Mouse (Mus musculus) erythroblast, embryonic 14.5 days (primary cell): ENCODE data around the gene Clmp. TPM values are rescaled to one million over a fixed set of nuclear protein-coding genes. Genes with fewer than 3 reads are reported as not detected.

Source experiments
- H3K27me3 ChIP-seq: 2 replicates; pipeline ENCODE4 v1.6.1; 2012; ENCODE audit warnings: inconsistent platforms; ENCODE audit not compliant: control insufficient read depth
- H3K36me3 ChIP-seq: 2 replicates; pipeline ENCODE4 v1.6.1; 2012; ENCODE audit warnings: mild to moderate bottlenecking, inconsistent platforms; ENCODE audit not compliant: control insufficient read depth
- H3K4me1 ChIP-seq: 2 replicates; pipeline ENCODE4 v1.6.1; 2012; ENCODE audit warnings: inconsistent platforms; ENCODE audit not compliant: control insufficient read depth
- H3K4me3 ChIP-seq: replicated peaks from 2 replicates; pipeline ENCODE3; 2012; ENCODE audit warnings: moderate library complexity, mild to moderate bottlenecking, inconsistent platforms
- H3K9me3 ChIP-seq: 2 replicates; pipeline ENCODE4 v1.6.1; 2012; ENCODE audit warnings: low read length, inconsistent platforms, mixed read lengths; ENCODE audit not compliant: control insufficient read depth
- GATA1 ChIP-seq: IDR thresholded peaks from 2 replicates; pipeline ENCODE4 v1.6.1; 2012; ENCODE audit warnings: low read length, inconsistent platforms, mixed read lengths
- TAL1 ChIP-seq: IDR thresholded peaks from 3 replicates; pipeline ENCODE4 v1.6.1; 2012; ENCODE audit warnings: low read length, inconsistent platforms, mixed read lengths
- polyA plus RNA-seq: library from polyadenylated mRNA; stranded (reverse); fragments of >175 nt; gene quantifications from 2 replicates; pipeline ENCODE4 v1.2.3, GENCODE M21; 2012

Clmp gene
- polyA plus RNA-seq, 1 experiment: not detected

- no peaks in the 10 kb centered on the region for H3K9me3 ChIP-seq
- no peaks in the 10 kb centered on the region for H3K27me3 ChIP-seq
- TF ChIP-seq GATA1 (no peak), TAL1 (no peak)
- H3K36me3 ChIP-seq: no peaks in the 10 kb centered on the region
- H3K4me1 ChIP-seq: no peaks in the 10 kb centered on the region
- no peak overlapping the region for H3K4me3 ChIP-seq
These were observed 58.5 kb downstream of the Clmp start for GRCm38 (mm10) chr9:40744233-40744632.

- H3K27me3 ChIP-seq: no peaks in the 10 kb centered on the region
- no peak overlapping the region for H3K4me3 ChIP-seq
- no peaks in the 10 kb centered on the region for H3K36me3 ChIP-seq
- H3K4me1 ChIP-seq: no peaks in the 10 kb centered on the region
- no peaks in the 10 kb centered on the region for H3K9me3 ChIP-seq
- TF ChIP-seq TAL1 (no peak), GATA1 (no peak)
These were observed 61.0 kb downstream of the Clmp start for GRCm38 (mm10) chr9:40746796-40747195.

- TF ChIP-seq TAL1 (no peak), GATA1 (no peak)
- no peaks in the 10 kb centered on the region for H3K4me1 ChIP-seq
- H3K9me3 ChIP-seq: no peaks in the 10 kb centered on the region
- no peaks in the 10 kb centered on the region for H3K27me3 ChIP-seq
- no peak overlapping the region for H3K4me3 ChIP-seq
- H3K36me3 ChIP-seq: no peaks in the 10 kb centered on the region
These were observed 61.5 kb downstream of the Clmp start for GRCm38 (mm10) chr9:40747249-40747648.

- TF ChIP-seq TAL1: no peak
- TF ChIP-seq GATA1: no peak
- no peaks in the 10 kb centered on the region for H3K9me3 ChIP-seq
- H3K4me3 ChIP-seq: no peak overlapping the region
- H3K36me3 ChIP-seq: no peaks in the 10 kb centered on the region
- H3K4me1 ChIP-seq: no peaks in the 10 kb centered on the region
- no peaks in the 10 kb centered on the region for H3K27me3 ChIP-seq
These were observed 64.3 kb downstream of the Clmp start for GRCm38 (mm10) chr9:40749832-40750620.

- no peak overlapping the region for H3K4me3 ChIP-seq
- no peaks in the 10 kb centered on the region for H3K27me3 ChIP-seq
- H3K9me3 ChIP-seq: no peaks in the 10 kb centered on the region
- H3K36me3 ChIP-seq: no peaks in the 10 kb centered on the region
- no peak for TF ChIP-seq TAL1
- TF ChIP-seq GATA1: no peak
- no peaks in the 10 kb centered on the region for H3K4me1 ChIP-seq
These were observed 66.0 kb downstream of the Clmp start for GRCm38 (mm10) chr9:40751749-40752148.

- H3K4me3 ChIP-seq: no peak overlapping the region
These were observed 70.6 kb downstream of the Clmp start for GRCm38 (mm10) chr9:40756401-40756800.

GRCm38 (mm10) chr9:40757105-40757626 is 71.4 kb downstream of the Clmp start:
- peaks cover 11% of the 10 kb centered on the region for H3K4me1 ChIP-seq
- TF ChIP-seq TAL1 (no peak), GATA1 (no peak)
- peaks cover 5% of the 10 kb centered on the region for H3K27me3 ChIP-seq
- no peaks in the 10 kb centered on the region for H3K36me3 ChIP-seq
- H3K4me3 ChIP-seq: no peak overlapping the region
- no peaks in the 10 kb centered on the region for H3K9me3 ChIP-seq

More at GRCm38 (mm10) chr9:40756401-40756800, 70.6 kb downstream of the Clmp start:
- TF ChIP-seq TAL1: no peak
- TF ChIP-seq GATA1: no peak
- Histone ChIP-seq H3K9me3 (no peaks in the 10 kb centered on the region), H3K27me3 (peaks cover 5% of the 10 kb centered on the region), H3K4me1 (peaks cover 11% of the 10 kb centered on the region), H3K36me3 (no peaks in the 10 kb centered on the region)

- Histone ChIP-seq H3K4me3 (no peak overlapping the region), H3K4me1 (peaks cover 11% of the 10 kb centered on the region)
- TF ChIP-seq GATA1: no peak
- TF ChIP-seq TAL1: no peak
These were observed 72.0 kb downstream of the Clmp start for GRCm38 (mm10) chr9:40757685-40758270.

GRCm38 (mm10) chr9:40762354-40762753 is 76.6 kb downstream of the Clmp start:
- Histone ChIP-seq H3K4me1 (peaks cover 6% of the 10 kb centered on the region; the same call in 1 of the 2 replicates), H3K4me3 (no peak overlapping the region)
- TF ChIP-seq GATA1 (no peak), TAL1 (no peak; the same call in 2 of the 3 replicates)

More at GRCm38 (mm10) chr9:40757685-40758270, 72.0 kb downstream of the Clmp start:
- Histone ChIP-seq H3K36me3 (no peaks in the 10 kb centered on the region), H3K9me3 (no peaks in the 10 kb centered on the region), H3K27me3 (peaks cover 5% of the 10 kb centered on the region)

More at GRCm38 (mm10) chr9:40762354-40762753, 76.6 kb downstream of the Clmp start:
- H3K9me3 ChIP-seq: no peaks in the 10 kb centered on the region
- H3K36me3 ChIP-seq: no peaks in the 10 kb centered on the region
- H3K27me3 ChIP-seq: no peaks in the 10 kb centered on the region; the same call in 1 of the 2 replicates
